Mouse (Mus musculus) thymus, postnatal 36 days (tissue): ENCODE results near the gene Gab1.

Experiments
- DNase-seq, 2 experiments: peaks; one replicate each; pipeline ENCODE4 v3.0.0; 2022; ENCODE audit warnings: mixed read lengths in 2 of 2

The Gab1 gene

DNA sequence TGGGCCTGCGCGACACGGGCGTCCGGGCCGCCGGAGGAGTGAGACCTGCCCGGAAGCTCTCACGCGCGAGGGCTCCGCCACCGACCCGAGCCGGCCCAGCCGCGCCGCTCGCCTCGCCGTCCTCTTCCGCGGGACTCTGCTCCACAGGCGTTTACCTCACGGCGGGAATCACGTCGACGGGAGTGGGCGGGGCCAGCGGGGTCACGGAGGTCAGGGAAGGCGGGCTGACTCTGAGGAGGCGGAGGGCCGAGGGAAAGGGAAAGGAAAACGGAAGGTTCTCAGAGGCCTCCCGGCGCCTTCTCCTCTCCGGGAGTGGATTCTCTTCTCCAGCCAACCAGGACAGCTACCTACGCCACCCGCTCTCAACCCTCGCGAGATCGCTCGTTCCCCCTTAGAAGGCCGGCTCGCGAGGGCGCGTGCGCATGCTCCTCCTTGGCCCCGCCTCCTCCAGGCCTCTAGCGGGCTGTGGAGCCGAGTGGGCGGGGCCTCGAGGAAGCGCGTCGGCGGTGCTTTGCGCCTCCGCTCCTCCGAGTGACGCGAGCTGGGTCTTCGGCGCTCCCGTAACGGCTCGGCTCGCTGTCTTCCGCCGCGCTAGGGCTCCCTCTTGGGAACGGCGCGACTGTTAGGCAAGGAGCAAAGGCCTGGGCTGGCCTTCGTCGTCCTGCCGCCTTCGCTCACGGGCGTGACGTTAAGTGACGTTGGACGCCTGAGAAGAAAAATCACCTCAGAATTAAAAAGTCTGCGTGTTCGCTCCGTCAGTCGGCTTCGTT is 141.0 kb downstream of the Gab1 start, which contains the start of gene Smarca5:
TSS of gene Smarca5 (minus strand) at position 343 of the 770 bp plus-strand sequence.
- DNase-seq = peak; percentile 95 to 96

- DNase-seq = peak; percentile 44 to 64
Measured at GRCm38 (mm10) chr8:80738388-80739154, 141.7 kb downstream of the Gab1 start.

DNA sequence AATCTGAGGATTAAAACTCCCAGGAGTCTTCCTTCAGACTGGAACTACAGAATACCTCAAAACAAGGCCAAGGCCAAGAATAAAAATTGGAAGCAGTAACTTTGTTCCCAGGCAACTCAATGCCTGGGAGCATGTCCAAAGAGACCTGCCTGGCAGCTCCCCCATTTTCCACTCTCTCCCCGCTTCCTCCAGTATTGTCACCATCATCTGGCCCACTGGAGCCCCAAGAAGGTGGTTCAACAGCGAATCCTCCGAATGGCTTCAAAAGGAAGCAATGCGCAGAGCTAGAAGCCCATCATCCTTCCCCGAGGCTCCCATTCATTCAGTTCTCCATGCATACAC is 142.3 kb downstream of the Gab1 start:
- DNase-seq = no peak

DNA sequence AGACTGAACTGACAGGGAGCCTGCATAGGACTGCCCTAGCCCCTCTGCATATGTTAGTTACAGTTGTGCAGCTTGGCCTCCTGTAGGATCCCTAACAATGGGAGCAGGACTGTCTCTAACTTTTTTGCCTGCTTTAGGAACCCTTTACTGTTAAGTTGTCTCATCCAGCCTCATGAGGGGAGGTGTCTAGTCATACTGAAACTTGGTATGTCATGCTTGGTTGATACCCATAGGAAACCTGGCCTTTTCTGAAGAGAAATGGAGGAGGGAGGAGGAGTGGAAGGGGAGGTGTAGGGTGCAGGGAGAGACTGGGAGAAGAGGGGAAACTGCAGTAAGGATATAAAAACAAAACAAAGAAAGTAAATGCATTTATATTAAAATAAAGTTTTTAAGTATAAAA is 148.0 kb downstream of the Gab1 start:
- no peak for DNase-seq

GRCm38 (mm10) chr8:80714461-80714860 is 165.9 kb downstream of the Gab1 start:
- no peak for DNase-seq
